Mouse (Mus musculus): ENCODE measurements around the gene Hspa4l. TPM values are rescaled to one million over a fixed set of nuclear protein-coding genes. Genes with fewer than 3 reads are reported as not detected.

The Hspa4l gene
- 21.8 and 25.6 TPM in 2 replicates for polyA plus RNA-seq (2011; ENCODE audit: insufficient read length, low read depth, missing spikeins)

- H3K4me3 ChIP-seq (ENCODE audit: insufficient read depth, low read length), result peak within 1 kb of the TSS; percentile 77
- 0 out of 2 replicates have a peak within 1 kb of the TSS, but pooled peaks have one; percentile 25 for H3K27ac ChIP-seq (ENCODE audit: insufficient read depth, low read length)
- TF ChIP-seq POLR2A (IDR thresholded peaks at IDR 0.05; ENCODE audit: low read depth, low read length), result no peak
- TF ChIP-seq CTCF (IDR thresholded peaks at IDR 0.05; ENCODE audit: borderline replicate concordance, insufficient read depth, low read length), result no peak
- H3K4me1 ChIP-seq (ENCODE audit: control insufficient read depth, insufficient read depth, low read length), result no peaks in the 10 kb centered on the region; the same call in 1 of the 2 replicates
Observed at GRCm38 (mm10) chr3:40744024-40744835, at the start of gene Hspa4l. Gene Hspa4l (plus strand): TSS chr3:40744495.

DNA sequence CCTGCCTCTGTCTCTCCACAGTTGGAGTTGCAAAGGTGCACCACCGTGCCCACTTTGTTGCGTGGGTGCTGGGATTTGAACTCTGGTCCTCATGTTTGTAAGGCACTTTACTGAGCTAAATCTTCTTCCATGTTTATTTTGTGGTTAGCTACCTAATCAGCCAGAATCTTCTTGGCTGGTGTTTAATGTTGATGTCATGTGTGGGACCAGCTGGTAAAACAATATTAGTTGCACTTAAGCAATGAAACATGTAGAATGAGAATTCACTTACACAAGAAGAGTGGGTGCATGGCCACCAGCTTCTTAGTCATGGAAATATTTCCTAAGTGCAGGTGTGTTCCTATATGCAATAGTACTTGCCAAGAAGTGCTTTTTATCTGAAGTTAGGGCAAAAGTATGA, 49.1 kb upstream of the Hspa4l start:
- no peak for TF ChIP-seq POLR2A (IDR thresholded peaks at IDR 0.05; ENCODE audit: low read depth, low read length)
- TF ChIP-seq CTCF (IDR thresholded peaks at IDR 0.05; ENCODE audit: borderline replicate concordance, insufficient read depth, low read length), result no peak
- no peak overlapping the region for H3K4me3 ChIP-seq (ENCODE audit: insufficient read depth, low read length)
- no peak overlapping the region for H3K27ac ChIP-seq (ENCODE audit: insufficient read depth, low read length)
- H3K4me1 ChIP-seq (ENCODE audit: control insufficient read depth, insufficient read depth, low read length), result 0 out of 2 replicates have a peak, but pooled peaks cover 3% of the 10 kb centered on the region

DNA sequence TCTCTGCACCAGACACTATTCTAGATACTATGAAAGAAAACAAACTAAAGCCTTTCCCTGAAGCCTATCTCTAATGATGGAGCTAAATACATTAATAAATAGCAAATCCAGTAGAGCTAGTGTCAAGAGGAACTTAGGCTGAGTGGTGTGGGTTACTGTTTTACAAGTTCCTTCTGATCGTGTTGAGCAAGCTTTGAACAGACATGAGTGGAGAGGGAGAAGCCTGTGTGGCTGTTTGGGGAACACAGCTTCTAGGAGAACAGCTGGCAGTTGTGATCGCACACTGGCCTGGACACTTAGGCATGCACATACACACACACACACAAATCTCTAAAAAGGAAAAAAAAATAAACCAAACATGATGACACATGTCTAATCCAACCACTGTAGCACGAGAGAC, 45.5 kb upstream of the Hspa4l start:
- Histone ChIP-seq H3K4me3 (ENCODE audit: insufficient read depth, low read length) (no peak overlapping the region), H3K27ac (ENCODE audit: insufficient read depth, low read length) (no peak overlapping the region), H3K4me1 (ENCODE audit: control insufficient read depth, insufficient read depth, low read length) (0 out of 2 replicates have a peak, but pooled peaks cover 3% of the 10 kb centered on the region)
- no peak for TF ChIP-seq POLR2A (IDR thresholded peaks at IDR 0.05; ENCODE audit: low read depth, low read length)
- no peak for TF ChIP-seq CTCF (IDR thresholded peaks at IDR 0.05; ENCODE audit: borderline replicate concordance, insufficient read depth, low read length)

DNA sequence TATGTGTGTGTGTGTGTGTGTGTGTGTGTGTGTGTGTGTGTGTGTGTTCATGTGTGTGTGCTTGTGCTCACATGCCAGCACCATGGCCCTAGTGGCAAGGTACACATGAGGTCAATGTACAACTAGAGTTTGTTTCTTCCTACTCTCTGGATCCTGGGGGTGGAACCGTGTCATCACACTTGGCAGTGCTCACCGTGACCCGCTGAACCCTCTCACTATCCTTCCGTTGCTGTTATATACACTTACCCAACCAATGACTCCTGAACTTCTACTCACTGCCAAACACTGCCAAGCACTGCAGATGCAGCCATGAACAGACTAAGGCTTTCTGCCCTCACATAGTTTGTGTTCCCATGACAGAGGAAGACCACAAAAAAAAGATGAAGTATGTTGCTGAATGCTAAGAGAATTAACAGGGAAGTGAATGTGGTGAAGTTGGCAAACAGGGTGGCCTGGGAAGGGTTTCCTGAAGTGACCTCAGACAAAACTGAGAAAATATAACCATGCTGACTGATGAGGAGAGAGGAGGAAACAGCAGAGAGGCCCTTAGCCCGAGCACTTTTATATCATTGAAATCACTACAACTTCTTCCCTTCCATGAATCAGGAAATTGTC, 39.4 kb upstream of the Hspa4l start:
- Histone ChIP-seq H3K27ac (ENCODE audit: insufficient read depth, low read length) (no peak overlapping the region), H3K4me3 (ENCODE audit: insufficient read depth, low read length) (no peak overlapping the region), H3K4me1 (ENCODE audit: control insufficient read depth, insufficient read depth, low read length) (no peaks in the 10 kb centered on the region)
- TF ChIP-seq CTCF (IDR thresholded peaks at IDR 0.05; ENCODE audit: borderline replicate concordance, insufficient read depth, low read length), result no peak
- no peak for TF ChIP-seq POLR2A (IDR thresholded peaks at IDR 0.05; ENCODE audit: low read depth, low read length)

DNA sequence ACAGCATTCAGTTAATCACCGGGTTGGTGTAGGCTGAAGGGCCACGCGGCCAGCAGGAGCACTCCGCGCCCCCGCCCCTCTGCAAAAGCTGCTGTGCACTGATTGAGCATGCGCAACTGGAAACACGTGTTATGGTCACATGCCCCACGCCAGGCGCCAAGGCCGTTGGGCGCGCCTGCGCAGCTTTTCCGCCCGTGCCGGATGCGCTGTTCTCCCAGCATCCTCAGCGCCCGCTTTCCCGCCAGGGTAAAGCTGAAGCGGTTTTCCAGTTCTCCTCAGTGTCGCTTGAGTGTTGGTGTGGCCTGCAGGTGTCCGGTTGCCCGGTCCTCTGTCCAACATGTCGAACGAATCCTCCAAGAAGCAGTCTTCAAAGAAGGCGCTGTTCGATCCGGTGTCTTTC, 35.6 kb upstream of the Hspa4l start, which contains the start of gene Slc25a31:
Slc25a31 (plus strand) TSS at position 201 of the 400 bp plus-strand sequence.
- H3K27ac ChIP-seq (ENCODE audit: insufficient read depth, low read length), result no peak within 1 kb of the TSS
- H3K4me3 ChIP-seq (ENCODE audit: insufficient read depth, low read length), result no peak within 1 kb of the TSS
- TF ChIP-seq CTCF (IDR thresholded peaks at IDR 0.05; ENCODE audit: borderline replicate concordance, insufficient read depth, low read length), result no peak
- no peaks in the 10 kb centered on the region for H3K4me1 ChIP-seq (ENCODE audit: control insufficient read depth, insufficient read depth, low read length)

DNA sequence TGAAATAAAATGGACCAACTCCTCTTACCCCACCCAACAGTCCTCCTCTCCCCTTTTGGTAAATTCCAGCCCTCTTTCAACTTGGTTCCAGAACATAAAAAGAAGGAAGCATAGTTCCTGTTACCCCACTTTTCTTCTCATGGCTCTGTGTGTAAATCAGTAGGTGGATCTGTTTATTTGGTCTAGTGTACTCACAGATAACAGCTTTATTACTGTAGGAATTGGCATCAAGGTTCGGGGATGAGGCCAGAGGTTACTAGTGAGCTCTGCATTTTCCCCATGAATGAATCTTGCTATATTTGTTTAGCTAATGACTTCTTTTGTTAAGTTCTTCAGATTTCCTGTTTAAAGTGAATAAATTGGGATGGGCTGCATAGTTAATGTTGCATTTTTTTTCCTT, 28.2 kb upstream of the Hspa4l start:
- Histone ChIP-seq H3K4me3 (ENCODE audit: insufficient read depth, low read length) (no peak overlapping the region), H3K4me1 (ENCODE audit: control insufficient read depth, insufficient read depth, low read length) (no peaks in the 10 kb centered on the region), H3K27ac (ENCODE audit: insufficient read depth, low read length) (no peak overlapping the region)
- TF ChIP-seq POLR2A (IDR thresholded peaks at IDR 0.05; ENCODE audit: low read depth, low read length), result no peak
- no peak for TF ChIP-seq CTCF (IDR thresholded peaks at IDR 0.05; ENCODE audit: borderline replicate concordance, insufficient read depth, low read length)

- no peak for TF ChIP-seq POLR2A (IDR thresholded peaks at IDR 0.05; ENCODE audit: low read depth, low read length)
- no peak for TF ChIP-seq CTCF (IDR thresholded peaks at IDR 0.05; ENCODE audit: borderline replicate concordance, insufficient read depth, low read length)
- Histone ChIP-seq H3K4me3 (ENCODE audit: insufficient read depth, low read length) (no peak overlapping the region), H3K27ac (ENCODE audit: insufficient read depth, low read length) (no peak overlapping the region), H3K4me1 (ENCODE audit: control insufficient read depth, insufficient read depth, low read length) (no peaks in the 10 kb centered on the region)
Observed at GRCm38 (mm10) chr3:40719022-40719421, 25.3 kb upstream of the Hspa4l start.

GRCm38 (mm10) chr3:40738381-40738912, 5.8 kb upstream of the Hspa4l start:
- no peak overlapping the region for H3K4me3 ChIP-seq (ENCODE audit: insufficient read depth, low read length)
- no peak for TF ChIP-seq CTCF (IDR thresholded peaks at IDR 0.05; ENCODE audit: borderline replicate concordance, insufficient read depth, low read length)
- no peak for TF ChIP-seq POLR2A (IDR thresholded peaks at IDR 0.05; ENCODE audit: low read depth, low read length)
- H3K4me1 ChIP-seq (ENCODE audit: control insufficient read depth, insufficient read depth, low read length), result no peaks in the 10 kb centered on the region
- H3K27ac ChIP-seq (ENCODE audit: insufficient read depth, low read length), result no peak overlapping the region

DNA sequence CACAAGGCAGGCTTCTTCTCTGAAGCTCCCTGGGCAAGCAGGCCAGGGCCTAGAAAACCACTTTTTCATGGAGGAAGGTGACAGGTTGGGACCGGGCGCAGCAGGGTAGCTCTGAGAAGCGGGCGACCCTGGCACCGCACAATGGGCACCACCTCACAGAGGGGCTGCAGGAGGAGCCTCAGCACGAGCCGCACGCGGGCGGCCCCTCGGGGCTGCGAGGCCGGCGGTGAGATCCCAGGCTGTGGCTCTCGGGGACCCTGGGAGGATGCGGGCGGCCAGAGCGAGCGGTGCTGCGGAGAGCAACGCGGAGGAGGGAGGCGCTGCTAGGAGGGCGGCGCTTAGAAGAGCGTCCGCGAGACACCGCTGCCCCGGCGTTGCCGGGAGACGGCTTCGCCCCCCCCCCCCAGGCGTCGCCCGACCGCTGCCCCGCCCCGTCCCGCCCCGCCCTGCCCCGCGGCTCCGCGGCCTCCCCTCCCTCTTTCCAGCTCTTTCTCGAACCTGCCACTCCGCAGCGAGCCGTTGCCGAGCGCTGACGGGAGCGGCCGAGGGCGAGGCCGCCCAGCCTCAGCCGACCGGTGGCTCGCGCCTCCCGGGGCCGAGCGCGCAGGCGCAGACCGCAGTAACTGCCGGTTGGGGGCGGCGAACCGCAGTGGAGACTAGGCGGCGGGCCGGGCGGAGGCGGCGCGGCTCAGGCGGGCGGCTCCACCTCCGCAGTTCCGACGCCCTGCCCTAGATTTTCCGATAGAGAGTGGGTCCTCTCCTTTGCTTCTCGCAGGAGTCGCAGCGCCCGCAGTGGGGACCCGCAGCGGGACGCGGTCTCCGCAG, 753 bp downstream of the Hspa4l start:
- TF ChIP-seq CTCF (IDR thresholded peaks at IDR 0.05; ENCODE audit: borderline replicate concordance, insufficient read depth, low read length) (no peak), POLR2A (IDR thresholded peaks at IDR 0.05; ENCODE audit: low read depth, low read length) (peak; percentile 78)
- Histone ChIP-seq H3K27ac (ENCODE audit: insufficient read depth, low read length) (peak overlapping the region; percentile 36; the same call in 1 of the 2 replicates), H3K4me3 (ENCODE audit: insufficient read depth, low read length) (peak overlapping the region; percentile 77), H3K4me1 (ENCODE audit: control insufficient read depth, insufficient read depth, low read length) (no peaks in the 10 kb centered on the region; the same call in 1 of the 2 replicates)
